Mouse (Mus musculus) Patski (cell line): ENCODE results near the gene Acsl5. TPM values are rescaled to one million over a fixed set of nuclear protein-coding genes. Genes with fewer than 3 reads are reported as not detected.

Source experiments
- ATAC-seq: fragments of 100-300 bp; one replicate; pipeline ENCODE4 v1.8.0; 2021
- CTCF ChIA-PET: fragments of 350-600 bp; sonication (Branson Sonifier 250); formaldehyde crosslinking; loops from one replicate; lab custom pipeline; 2022; ENCODE audit warnings: inconsistent platforms; lab: Charles Lee
- POLR2A ChIA-PET: fragments of 350-600 bp; sonication (Branson Sonifier 250); formaldehyde crosslinking; loops from one replicate; lab custom pipeline; 2022; ENCODE audit warnings: antibody characterized with exemption, inconsistent platforms; lab: Charles Lee
- DNase-seq: peaks from one replicate; pipeline ENCODE4 v3.0.0-alpha.2; 2011; ENCODE audit warnings: low read depth, low spot score
- H3K27me3 ChIP-seq: fragments of 371-371 bp; one replicate; pipeline ENCODE4 v1.5.1; 2021
- CTCF ChIP-seq: fragments of 100-300 bp; IDR thresholded peaks from one replicate; pipeline ENCODE4 v1.5.1; 2021
- in situ Hi-C: fragments of 300-500 bp; cut with MboI; formaldehyde crosslinking; loops from 3 replicates; pipeline ENCODE4 v1.11.1; 2018; ENCODE audit warnings: low pct_unique_long_range_greater_than_20kb, mixed read lengths
- polyA plus RNA-seq: library from polyadenylated mRNA; unstranded; gene quantifications from one replicate; pipeline ENCODE4 v1.2.3, GENCODE M21; 2021

Acsl5 gene
- polyA plus RNA-seq, 1 experiment from 2014 or later, result 143 TPM

DNA sequence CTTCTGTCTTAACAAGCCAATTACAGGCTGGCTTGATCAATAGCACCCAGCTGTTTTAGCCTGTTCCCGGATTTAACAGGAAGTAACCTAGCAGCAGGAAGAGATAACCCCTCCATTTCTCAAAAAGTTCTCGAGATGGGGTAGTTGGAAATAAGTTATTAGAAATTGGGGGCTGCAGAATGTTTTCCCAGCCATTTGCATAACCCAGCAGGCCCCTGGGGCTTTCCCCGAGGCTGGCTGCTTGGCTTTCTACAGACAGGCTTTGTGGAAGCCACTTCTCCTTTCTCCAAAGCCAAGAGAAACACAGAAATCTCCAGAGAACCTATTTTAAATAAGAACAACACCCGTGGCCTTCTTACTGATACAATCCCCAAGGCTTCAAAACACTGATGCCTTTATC, 41.4 kb downstream of the Acsl5 start:
- CTCF ChIA-PET, result interaction anchor here (0.9 kb wide), 2 partner anchors 12 to 19 kb away, joined by 3 to 4 read pairs; no protein-coding TSS in a partner anchor
- no peak for TF ChIP-seq CTCF
- H3K27me3 ChIP-seq, result no peaks in the 10 kb centered on the region
- ATAC-seq (no peak), DNase-seq (no peak)
- in situ Hi-C loops, result no loop called here
- POLR2A ChIA-PET, result no interaction called here

DNA sequence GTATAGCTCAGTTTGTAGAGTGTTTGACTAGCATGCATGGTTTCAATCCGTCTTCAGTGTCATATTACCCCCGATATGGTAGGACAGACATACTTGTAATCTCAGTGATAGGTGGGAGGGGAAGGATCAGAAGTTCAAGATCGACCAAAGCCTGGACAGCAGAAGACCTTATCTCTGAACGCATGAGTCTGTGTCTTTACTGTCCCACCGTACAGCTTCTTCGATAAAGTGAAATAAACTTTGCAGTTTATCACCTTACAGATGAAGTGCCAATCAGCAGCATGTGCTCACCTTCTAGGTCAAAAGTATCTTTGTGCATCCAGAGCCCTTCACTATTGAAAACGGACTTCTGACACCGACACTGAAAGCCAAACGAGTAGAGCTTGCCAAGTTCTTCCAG, 43.3 kb downstream of the Acsl5 start:
- ATAC-seq (no peak), DNase-seq (no peak)
- POLR2A ChIA-PET, result interaction anchor here (0.6 to 0.7 kb wide), 2 partner anchors 49 to 915 kb away, joined by 3 read pairs; no protein-coding TSS in a partner anchor
- TF ChIP-seq CTCF, result no peak
- H3K27me3 ChIP-seq, result no peaks in the 10 kb centered on the region
- CTCF ChIA-PET, result interaction anchor here (1.6 to 1.9 kb wide), 2 partner anchors 10 to 40 kb away, joined by 3 to 4 read pairs; no protein-coding TSS in a partner anchor
- in situ Hi-C loops, result no loop called here

DNA sequence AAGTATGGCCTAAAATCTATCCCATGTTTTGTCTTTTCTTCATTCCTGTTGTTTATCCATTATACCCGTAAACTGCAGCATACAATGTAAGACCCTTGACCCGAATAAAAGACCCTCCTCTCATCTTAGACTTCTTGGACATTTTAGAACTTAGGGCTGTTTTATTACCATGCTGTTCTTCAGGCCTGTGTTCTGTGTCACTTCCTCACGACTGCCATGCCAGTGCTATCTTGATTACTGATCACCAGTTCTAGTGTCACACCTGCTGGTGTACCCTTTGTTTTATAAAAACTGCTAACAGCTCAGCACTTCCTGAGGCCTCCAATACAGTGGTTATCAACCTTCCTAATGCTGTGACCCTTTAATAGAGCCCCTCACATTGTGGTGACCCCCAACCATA, 43.8 kb downstream of the Acsl5 start:
- ChIA-PET POLR2A (interaction anchor here (0.6 kb wide), 1 partner anchor 915 kb away, joined by 3 read pairs; no protein-coding TSS in a partner anchor), CTCF (interaction anchor here (1.6 to 1.9 kb wide), 2 partner anchors 9 to 41 kb away, joined by 3 to 4 read pairs; no protein-coding TSS in a partner anchor)
- in situ Hi-C loops, result no loop called here
- ATAC-seq, result no peak
- no peak for DNase-seq
- H3K27me3 ChIP-seq, result no peaks in the 10 kb centered on the region
- no peak for TF ChIP-seq CTCF

DNA sequence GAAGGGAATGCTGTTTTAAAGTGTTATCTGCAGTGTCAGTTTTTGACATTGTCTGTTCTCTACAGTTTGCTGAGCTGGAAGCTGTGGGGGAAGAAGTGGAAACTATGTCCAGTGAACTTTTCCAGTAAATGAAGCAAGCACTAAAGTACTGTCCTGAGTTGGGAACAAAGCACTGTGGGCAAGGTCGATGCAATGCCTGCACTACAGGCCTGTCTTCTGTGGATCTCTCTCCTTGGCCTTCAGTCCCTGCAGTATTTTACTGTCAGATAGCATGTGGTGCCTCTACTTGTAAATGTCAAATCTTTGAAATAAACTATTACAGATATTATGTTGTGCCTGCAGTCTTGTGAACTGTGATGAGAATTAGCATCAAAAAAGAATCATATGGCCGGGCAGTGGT, 44.6 kb downstream of the Acsl5 start:
- H3K27me3 ChIP-seq, result no peaks in the 10 kb centered on the region
- no peak for ATAC-seq
- ChIA-PET CTCF (interaction anchor here (1.6 to 1.9 kb wide), 2 partner anchors 8 to 42 kb away, joined by 3 to 4 read pairs; no protein-coding TSS in a partner anchor), POLR2A (no interaction called here)
- in situ Hi-C loops, result no loop called here
- DNase-seq, result no peak
- TF ChIP-seq CTCF, result no peak

DNA sequence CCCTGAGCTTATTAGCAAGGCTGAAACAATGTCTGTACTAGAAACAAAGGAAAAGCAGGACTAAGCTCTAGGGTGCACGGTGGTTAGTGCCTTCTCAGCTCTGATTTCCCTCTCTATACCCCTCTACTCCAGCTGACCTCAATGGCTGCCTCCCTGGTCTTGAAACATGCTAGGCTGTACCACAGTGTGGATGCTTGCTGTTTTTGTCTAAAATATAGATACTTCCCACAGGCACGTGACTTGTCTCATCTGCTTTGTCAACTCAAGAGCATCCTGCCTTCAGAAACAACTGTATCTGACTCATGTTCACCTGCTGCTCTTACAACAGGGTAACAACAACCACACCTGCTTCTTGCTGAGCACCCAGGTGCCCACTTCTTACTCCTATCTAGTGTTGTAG, 45.8 kb downstream of the Acsl5 start:
- POLR2A ChIA-PET, result interaction anchor here (0.7 to 1.1 kb wide), 3 partner anchors 16 to 43 kb away, joined by 3 to 5 read pairs (median 3); no protein-coding TSS in a partner anchor
- TF ChIP-seq CTCF, result no peak
- H3K27me3 ChIP-seq, result no peaks in the 10 kb centered on the region
- no peak for ATAC-seq
- CTCF ChIA-PET, result interaction anchor here (0.8 to 1.9 kb wide), 6 partner anchors 12 to 88 kb away, joined by 3 to 9 read pairs (median 4); no protein-coding TSS in a partner anchor
- no peak for DNase-seq
- in situ Hi-C loops, result no loop called here

DNA sequence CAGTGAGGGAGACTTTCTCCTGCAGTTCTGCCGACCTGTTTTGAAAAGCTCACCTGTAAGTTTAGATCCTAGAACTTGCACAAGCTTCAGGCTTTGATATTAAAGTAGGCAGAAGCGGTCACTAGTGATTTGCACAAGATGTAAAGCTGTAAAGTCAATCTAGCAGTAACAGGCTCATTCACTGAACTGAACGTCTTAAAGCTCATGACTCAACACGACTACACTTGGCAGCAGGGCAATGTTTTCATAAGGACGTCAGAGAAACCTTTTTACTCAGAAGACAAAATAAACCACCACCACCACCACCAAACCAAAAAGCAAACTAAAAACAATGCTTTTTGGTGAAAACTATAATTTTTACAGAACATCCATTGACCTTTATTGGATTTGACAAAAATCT, 46.2 kb downstream of the Acsl5 start:
- DNase-seq (peak; percentile 31), ATAC-seq (peak; percentile 76)
- no peaks in the 10 kb centered on the region for H3K27me3 ChIP-seq
- in situ Hi-C loops, result no loop called here
- POLR2A ChIA-PET, result interaction anchor here (1.1 kb wide), 1 partner anchor 33 kb away, joined by 3 read pairs; no protein-coding TSS in a partner anchor
- no peak for TF ChIP-seq CTCF
- CTCF ChIA-PET, result interaction anchor here (0.9 to 1.9 kb wide), 5 partner anchors 13 to 88 kb away, joined by 3 to 9 read pairs (median 4); no protein-coding TSS in a partner anchor

DNA sequence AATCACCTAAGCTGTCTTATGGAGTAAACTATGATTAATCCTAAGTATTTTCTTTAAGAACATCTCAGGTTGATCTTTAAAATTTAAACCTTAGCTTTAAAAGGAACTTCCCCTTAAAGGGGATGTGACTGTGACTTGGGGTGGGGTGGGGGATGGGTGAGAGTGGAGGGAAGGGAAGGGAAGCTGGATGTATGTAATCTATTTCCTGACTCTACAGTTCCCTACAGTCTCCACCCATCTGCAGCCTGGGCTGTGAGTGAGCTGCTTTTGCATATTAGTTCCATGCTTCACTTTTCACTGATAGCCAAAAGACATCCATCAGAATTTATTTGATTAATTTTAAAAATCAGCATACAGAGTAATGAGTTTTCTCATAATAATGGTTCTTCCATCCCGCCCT, 47.6 kb downstream of the Acsl5 start:
- in situ Hi-C loops, result no loop called here
- ChIA-PET POLR2A (interaction anchor here (0.9 to 1.1 kb wide), 2 partner anchors 54 to 81 kb away, joined by 3 read pairs; no protein-coding TSS in a partner anchor), CTCF (interaction anchor here (1.1 to 2.0 kb wide), 4 partner anchors 8 to 82 kb away, joined by 3 to 6 read pairs (median 4); no protein-coding TSS in a partner anchor)
- no peak for DNase-seq
- no peak for ATAC-seq
- TF ChIP-seq CTCF, result no peak
- H3K27me3 ChIP-seq, result no peaks in the 10 kb centered on the region

DNA sequence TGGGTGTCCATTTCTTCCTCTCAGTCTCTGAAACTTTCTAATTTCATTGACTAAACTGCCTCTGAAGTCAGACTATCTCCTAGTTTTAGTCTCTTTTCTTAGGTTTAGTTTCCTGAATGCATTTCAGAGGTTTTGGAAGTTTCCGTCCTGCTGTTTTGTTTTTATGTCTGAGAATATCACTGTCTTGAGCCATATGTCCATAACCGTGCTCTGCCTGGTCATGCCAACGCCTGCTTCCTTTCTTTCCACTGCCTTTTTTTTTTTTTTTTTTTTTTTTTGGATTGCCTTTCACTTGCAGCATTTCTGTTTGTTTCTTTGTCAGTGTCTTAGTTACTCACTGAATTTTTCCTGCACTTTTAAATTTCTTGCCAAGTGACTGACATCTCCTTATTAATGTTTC, 48.8 kb downstream of the Acsl5 start:
- POLR2A ChIA-PET, result no interaction called here
- no peaks in the 10 kb centered on the region for H3K27me3 ChIP-seq
- no peak for TF ChIP-seq CTCF
- in situ Hi-C loops, result loop anchor here (10.0 to 25.0 kb wide), 2 partner anchors 226 to 1263 kb away; partner anchors contain the start of gene Adra2a
- ATAC-seq (no peak), DNase-seq (no peak)
- CTCF ChIA-PET, result interaction anchor here (1.2 to 2.0 kb wide), 2 partner anchors 10 to 56 kb away, joined by 3 to 6 read pairs; no protein-coding TSS in a partner anchor

DNA sequence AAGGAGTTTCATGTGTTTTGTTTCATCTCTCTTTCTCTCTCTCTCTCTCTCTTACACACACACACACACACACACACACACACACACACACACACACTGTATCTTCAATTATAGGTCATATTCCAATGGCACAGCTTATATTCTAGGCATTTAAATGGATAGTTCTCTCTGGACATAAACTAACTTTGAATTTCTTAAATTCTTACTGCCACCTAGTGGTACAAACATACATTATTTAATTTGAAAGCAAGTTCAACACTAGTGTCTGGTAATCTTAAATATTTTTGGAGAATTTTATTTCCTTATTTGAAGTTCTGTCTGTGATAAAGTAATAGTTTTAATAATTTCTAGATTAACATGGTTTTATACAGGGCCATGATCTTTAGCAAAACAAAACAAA, 53.3 kb downstream of the Acsl5 start:
- CTCF ChIA-PET, result interaction anchor here (0.9 to 8.1 kb wide), 13 partner anchors 9 to 99 kb away, joined by 3 to 65 read pairs (median 4); no protein-coding TSS in a partner anchor
- ATAC-seq (no peak), DNase-seq (no peak)
- in situ Hi-C loops, result loop anchor here (5.0 to 25.0 kb wide), 4 partner anchors 58 to 1268 kb away; partner anchors contain the start of gene Adra2a
- peak; percentile 41 for TF ChIP-seq CTCF
- POLR2A ChIA-PET, result interaction anchor here (0.9 kb wide), 1 partner anchor 95 kb away, joined by 4 read pairs; no protein-coding TSS in a partner anchor
- no peaks in the 10 kb centered on the region for H3K27me3 ChIP-seq

DNA sequence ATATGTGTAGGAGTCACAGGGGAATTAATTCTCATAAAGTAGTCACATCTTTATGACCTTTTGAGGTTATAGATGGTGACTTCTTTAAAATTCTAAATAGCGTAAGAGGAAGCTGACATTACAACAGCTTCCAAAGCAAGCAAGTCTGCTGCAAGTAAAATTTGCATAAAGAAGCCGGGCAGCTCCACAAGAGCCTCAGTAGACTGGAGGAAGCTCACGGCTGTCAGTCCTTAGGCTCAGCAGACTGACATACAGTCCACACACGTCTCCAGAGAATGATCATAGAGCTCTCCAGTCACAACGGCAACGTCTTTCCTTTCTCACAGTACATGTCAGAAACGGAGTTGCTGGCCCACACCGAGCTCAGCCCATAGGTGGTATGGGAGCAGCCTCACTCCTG, 60.1 kb downstream of the Acsl5 start:
- ChIA-PET POLR2A (interaction anchor here (0.5 kb wide), 1 partner anchor 430 kb away, joined by 5 read pairs; the partner anchor contains the start of gene Tcf7l2), CTCF (interaction anchor here (0.7 to 2.1 kb wide), 5 partner anchors 8 to 103 kb away, joined by 3 to 6 read pairs (median 4); no protein-coding TSS in a partner anchor)
- H3K27me3 ChIP-seq, result no peaks in the 10 kb centered on the region
- in situ Hi-C loops, result loop anchor here (10.0 to 25.0 kb wide), 2 partner anchors 217 to 1275 kb away; partner anchors contain the start of gene Adra2a
- ATAC-seq (no peak), DNase-seq (no peak)
- TF ChIP-seq CTCF, result no peak
